Mouse (Mus musculus) testis, postnatal 14 days (tissue): ENCODE results near the gene Pacsin2.
"Not testable (repeated sequence)": the region's sequence is repeated elsewhere in the genome, so short reads cannot be mapped to it uniquely, and the experiment has no call there.

ENCODE experiments used
- DNase-seq: peaks from one replicate; pipeline ENCODE4 v3.0.0; 2021; ENCODE audit warnings: low spot score

The Pacsin2 gene

DNA sequence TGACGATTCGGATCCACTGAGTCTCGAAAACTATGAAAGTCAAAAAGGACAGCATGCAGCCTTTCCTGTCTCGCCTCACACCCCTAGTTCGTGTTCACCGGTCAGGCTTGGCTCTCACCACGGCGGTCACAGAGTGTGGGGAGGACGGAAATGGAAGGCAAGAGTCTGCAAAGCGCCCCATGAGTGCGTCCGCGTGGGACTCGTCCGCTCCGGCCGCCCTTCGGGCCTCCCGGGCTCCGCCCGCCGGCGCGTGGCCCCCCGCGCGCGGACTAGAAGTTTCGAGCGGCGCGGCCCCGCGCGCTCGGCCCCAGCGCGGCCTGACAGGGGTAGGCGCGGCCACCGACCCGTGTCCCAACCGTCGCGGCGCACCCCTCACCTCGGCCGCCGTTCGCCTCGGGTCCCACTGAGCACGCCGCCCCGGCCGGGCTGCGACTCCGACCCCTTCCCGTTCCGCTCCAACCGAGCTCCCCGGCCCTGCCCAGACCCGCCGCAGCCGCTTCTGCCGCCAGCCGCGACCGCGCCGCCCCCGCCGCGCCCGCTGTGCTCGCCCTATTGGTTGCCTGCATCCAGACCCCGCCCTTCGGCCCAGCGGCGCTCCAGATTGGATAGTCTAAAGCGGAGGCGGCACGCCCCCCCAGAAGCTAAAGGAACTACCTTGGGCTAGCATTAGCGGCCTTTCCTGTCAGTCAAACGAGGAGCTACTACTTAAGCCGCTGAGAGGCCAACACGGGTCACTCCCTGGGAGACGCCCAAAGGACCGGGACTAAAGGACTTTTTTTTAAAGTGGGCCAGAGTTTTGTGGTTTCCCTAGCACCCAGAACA is at the start of gene Pacsin2:
Pacsin2 (minus strand) TSS at position 524 of the 822 bp plus-strand sequence.
- DNase-seq = peak; percentile 99

DNA sequence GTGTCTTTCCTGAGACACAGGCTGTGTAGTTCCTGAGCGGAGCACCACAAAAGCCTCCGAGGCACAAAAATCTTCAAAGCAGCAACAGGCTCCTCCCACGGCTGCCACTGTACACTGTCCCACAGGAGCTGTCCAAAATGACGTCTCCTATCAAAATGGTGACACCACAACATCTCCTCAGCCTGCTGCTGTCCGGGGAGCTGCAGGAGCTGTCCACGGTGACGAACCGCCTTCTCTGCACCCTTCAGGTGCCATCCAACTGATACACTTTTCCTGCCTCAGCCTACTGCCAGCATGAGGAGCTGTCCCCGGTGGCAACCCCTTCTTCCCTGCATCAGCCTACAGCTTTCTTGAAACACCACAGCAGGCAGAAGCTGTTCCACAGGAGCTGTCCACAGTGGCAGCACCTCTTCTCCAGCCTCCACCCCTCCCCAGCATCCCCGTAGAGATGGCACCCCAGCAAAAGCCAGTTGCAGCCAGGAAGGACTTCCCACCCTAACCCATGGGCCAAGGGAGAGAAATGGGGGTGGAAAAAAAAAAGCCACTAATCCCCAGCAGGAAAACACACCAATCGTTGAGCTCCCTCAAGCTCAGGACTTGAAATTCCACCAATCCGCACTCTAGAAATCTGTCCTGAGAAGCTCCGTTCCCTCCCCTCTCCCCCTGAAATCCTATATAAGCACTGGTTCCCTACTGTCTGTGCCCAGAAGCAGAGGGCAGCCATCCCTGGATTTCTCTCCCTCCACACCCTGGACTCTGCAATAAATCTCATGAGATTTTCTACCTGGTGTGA is 48.3 kb upstream of the Pacsin2 start:
- peak; percentile 20 for DNase-seq

DNA sequence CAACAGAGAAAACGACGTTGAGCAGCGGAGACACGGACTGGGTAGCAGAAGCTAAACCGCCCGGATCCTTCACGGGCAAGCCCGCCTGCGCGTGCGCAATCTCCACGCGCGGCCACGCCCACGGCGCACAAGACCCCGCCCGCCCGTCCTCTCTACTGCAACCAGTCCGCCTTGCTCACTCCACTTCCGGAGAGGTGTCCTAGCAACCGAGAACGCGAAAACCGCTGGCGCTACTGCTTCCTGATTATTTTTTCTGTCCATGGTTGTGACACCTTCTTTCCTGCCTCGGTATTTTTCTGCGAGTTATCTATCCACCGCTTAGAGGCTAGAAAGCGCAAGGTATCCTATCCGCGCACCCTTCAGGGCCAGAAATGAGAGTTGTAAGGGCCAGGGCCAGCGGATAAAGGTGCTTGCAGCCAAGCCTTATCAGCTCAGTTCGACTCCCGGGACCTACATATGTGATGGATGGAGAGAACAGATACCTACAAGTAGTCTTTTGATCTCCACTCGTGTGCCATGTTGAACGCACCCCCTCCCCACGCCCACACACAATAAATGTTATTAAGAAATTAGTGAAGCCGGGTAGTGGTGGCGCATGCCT is 46.5 kb upstream of the Pacsin2 start, which contains the start of gene Ttll1:
Ttll1 (minus strand) TSS at position 89 of the 601 bp plus-strand sequence.
- DNase-seq = peak; percentile 91

DNA sequence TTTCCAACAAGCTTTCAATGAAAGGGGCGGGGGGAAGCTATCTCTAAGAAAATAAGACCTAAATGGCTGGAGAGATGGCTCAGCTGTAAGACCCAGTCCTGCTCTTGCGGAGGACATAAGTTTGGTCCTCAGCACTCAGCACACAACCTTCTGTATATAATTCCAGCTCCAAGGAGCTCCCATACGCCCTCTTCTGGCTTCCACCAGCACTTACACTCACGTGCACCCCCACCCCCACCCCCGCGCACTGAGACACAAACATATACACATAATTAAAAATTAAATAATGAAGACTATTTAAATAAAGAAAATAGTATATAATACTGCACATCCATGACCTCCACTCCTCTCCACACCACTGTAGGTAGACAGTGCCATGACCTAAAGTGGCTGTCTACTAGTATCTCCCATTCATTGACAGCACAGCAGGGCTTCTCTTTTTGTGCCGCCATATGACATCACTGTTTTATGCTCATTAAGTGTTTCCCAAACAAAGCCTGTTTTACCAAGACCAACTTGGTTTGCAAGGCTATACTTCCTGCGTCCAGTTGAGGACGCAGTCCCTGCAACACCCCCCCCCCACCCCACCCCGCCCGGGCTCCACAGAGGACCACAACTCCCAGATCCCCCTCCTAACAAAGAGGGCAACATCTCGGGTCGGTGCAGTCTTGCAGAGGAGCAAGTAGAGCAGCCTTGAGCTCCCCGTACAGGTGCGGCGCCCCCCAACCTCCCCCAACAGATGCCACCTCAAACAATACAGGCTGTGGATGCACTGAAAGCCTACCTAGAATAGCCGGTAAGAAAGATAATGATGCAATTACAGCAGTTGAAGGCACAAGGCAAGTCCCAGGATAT is 45.8 kb upstream of the Pacsin2 start:
- DNase-seq = no peak

DNA sequence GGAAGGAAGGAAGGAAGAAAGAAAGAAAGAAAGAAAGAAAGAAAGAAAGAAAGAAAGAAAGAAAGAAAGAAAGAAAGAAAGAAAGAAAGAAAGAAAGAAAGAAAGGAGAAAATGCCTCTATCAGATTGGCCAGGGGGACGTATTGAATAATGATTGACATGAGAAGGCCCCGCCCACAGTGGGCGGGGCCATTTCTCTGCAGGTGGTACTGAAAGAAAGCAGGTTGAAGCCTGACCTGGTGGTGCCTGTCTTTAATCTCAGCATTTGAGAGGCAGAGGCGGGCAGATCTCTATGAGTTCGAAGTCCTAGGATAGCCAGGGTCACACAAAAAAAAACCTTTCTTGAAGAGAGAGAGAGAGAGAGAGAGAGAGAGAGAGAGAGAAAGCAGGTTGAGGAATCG is 37.1 kb upstream of the Pacsin2 start:
- DNase-seq = not testable (repeated sequence)

DNA sequence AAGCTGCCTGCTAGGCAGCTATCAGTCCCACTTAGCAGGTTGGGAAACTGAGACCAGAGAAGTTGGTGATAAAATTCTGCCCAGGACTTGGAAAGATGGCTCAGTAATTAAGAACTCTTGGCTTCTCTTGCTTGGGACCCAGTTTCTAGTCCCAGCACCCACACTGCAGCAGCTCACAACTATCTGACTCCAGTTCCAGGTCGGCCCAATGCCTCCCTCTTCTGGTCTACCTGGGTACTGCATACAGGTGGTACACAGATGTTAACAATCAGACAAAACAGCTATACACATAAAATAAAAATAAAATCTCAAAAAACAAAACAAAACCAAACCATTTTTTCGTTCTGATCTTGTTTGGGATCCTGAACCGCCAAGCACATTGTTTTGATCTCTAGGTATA is 35.9 kb upstream of the Pacsin2 start:
- peak; percentile 33 for DNase-seq

DNA sequence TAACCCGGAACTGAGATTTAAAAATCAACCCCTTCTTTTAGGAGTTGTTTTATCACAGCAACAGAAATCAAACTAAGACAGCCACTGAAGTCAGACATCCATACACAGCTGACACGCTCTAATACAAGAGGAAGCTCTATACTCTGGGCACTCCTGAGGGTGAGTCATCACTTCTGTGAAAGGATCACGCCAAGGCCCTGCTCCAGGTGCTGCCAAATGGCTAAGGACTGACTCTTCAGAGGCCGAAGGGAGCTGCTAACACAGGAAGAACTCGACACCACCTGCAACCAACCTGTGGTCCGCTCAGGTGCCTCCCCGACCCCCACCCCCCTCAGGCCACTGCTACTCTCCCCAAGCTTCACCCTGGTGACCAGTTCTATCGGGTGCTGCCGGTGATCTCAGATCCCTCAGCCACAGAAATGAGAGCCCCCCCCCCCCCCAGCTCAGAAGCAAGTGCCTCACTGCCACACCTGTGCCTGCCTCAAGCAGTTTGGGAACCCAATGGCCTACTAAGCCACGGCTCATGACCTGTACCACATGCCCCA is 34.9 kb upstream of the Pacsin2 start:
- DNase-seq = no peak

DNA sequence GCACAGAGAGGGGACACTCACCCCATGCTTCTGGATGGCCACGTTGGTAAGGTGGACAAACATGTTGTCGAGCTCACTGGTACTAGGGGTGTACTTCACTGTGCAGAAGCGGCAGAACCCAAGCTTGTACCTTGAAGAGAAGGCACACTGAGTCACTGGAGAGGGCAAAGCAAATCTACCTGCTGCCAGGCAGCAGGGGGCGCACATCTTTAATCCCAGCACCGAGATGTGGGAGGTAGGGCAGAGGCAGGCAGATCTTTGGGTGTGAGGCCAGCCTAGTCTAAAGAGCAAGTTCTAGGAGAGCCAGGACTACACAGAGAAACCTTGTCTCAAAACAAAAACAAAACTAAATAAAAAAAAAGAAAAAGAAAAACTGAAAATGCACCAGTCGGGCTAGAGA is 32.9 kb upstream of the Pacsin2 start:
- no peak for DNase-seq

DNA sequence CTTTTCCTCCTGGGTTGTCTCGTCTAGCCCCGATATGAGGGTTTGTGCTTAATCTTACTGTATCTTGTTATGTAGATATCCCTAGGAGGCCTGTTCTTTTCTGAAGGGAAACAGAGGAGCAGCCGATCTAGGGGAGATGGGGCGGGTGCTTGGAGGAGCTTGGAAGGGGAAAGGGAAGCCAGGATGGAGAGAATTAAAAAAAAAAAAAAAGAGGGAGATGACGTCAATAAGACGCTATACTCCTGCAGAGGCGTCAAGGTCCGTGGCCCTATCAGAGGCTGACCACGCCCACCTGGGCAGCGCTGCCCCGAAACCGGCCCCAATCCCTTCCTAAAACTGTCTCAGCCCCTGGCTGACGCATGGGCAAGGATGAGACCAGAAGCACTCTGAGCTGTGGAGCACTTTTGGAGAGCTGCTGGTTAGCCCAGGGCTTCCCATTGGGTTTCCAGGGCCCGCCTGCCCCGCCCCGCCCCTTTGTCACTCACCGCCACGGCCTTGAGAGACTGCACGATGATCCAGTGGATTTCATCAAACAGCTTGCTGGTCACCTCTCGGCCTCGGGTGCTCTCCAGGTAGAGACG is 31.5 kb upstream of the Pacsin2 start:
- DNase-seq = peak; percentile 48

DNA sequence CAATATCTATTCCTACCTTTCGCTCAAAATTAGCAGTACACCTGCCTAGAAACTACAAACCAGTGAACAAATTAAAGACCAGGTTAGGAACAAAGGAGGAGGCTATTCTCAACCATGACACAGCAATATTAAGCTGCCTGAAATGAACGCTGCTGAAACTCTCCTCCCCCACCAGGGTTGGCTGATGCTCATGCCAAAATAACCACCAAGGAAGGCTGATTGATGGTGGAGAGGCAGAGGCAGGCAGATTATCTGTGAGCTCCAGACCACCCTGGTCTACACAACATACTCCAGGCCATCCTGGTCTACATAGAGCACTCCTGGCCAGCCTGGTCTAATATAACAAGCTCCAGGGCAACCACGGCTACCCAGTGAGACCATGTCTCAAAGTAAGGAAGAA is 30.8 kb upstream of the Pacsin2 start:
- DNase-seq = no peak

DNA sequence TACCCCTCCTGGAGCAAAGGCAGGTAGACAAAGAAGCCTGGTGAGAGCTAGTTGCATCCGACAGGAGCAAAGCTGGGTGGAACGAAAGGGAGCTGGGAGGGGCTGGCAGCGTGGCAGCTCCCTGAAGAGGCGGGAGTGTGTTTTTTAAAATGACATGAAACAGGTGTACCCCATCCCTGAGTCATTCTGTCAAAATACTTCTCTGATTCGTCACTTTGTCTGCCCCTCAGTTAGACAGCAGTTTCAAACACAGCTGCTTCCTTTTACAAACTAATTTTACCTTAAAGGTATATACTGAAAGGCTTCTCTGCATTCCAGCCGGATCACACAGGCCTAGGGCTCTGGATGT is 30.1 kb upstream of the Pacsin2 start:
- DNase-seq = no peak

DNA sequence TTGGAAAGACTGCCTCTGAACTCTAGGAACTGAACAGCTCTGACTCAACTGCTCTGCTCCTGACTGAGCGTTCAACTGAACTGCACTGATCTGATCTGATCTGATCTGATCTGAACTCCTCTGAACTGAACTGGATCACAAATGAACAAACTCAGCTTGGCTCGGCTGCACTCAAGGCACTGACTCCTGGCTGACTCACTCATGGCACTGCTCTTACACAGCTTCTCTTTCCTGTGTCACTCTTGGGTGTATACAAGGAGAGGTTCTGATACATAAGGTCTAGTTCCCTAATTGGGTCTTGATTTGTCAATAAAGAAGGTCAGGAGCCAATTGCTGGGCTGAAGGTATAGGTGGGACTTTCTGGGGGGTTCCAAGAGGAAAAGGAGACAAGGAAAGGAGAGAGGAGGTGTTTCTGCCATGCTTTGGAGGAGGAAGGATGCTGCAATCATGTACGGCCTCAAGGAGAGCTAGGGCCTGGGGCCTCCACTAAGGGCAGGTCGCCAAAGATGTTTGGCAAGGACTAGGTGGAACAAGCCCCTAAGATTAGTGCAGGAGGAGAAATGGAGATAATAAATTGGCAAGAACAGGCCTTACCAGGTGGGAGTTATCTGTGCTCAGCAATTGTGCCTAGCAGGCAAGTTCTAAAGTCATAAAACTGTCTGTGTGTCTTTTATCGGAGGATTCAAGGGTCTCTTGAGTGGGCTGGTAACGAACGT is 29.6 kb upstream of the Pacsin2 start:
- no peak for DNase-seq

DNA sequence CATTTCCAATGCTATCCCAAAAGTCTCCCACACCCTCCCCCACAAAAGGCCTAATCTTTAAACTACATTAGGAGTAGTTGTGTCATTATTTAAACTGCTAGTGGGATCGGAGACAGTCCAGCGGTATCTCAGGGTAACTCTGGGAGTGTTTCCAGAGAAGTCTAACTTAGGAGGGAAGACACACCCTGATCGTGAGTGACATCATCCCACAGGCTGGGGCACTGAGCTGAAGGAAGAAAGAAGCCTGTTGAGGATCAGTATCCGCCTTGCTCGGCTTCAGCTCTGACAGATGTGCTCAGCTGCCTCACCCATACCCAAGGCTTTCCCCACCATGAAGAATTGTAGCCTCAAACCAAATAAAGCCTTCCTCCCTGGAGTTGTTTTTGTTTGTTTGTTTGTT is 27.5 kb upstream of the Pacsin2 start:
- no peak for DNase-seq

DNA sequence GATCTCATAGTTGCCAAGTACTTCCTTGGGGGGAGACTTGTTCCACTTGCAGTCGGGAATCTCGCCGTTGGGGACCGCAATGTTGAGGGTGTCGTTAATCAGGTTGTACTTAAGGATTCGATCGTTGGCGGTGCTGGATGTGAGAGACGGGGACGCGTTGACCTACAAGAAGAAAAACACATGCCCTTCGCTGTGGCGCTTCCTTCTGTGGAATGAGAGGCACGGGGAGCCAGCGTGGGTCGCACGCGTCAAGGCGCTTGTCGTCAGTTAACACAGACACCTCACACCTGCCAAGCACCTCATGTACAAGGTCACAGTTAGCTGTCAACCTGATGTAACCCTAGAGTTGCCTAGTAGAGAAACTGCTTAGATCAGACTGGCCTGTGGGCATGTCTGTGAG is 25.1 kb upstream of the Pacsin2 start:
- DNase-seq = no peak

DNA sequence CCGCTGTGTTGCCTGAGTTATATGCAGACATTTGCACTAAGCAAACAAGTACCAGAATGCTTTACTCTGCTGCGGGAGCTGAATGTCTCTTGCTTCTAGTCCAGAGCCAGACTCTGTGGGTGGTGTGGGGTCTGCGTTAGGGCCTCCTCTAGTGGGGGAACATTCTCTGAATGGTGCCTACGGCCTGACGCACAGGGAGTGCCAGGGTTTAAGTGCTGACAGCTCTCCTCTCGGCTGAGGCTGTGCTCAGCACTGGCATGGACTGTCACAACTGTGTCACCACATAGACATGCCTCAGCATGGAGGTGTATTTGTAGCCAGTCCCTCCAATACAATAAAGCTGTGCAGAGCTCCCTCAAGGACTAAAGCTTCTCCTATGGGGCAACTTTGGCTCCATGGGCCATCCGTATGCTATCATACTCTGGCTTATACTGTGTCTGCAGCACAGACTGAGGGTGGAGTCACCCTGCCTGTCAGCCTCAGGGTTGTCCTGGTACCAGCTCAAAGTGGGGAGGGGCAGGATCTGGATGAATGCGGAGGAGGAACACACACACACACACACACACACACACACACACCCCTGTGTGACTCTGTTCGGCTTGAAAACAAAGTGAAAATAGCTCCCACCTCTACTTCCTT is 23.2 kb upstream of the Pacsin2 start:
- DNase-seq = no peak

DNA sequence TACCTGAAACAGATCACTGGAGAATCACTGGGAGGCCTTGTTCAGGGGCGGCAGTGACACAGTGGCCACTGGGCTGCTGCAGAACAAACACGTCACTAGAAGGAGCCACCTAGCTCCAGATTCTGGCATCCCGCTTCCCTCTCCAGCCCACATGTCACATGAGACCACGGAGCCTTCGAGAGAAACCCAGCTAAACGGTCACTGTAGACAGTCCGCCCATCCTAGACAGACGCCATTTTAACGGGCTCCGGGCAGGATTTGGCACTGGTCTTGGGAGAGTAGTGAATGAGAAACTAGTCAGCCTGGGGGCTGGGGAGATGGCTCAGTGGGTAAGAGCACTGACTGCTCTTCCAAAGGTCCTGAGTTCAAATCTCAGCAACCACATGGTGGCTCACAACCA is 19.9 kb upstream of the Pacsin2 start:
- no peak for DNase-seq

DNA sequence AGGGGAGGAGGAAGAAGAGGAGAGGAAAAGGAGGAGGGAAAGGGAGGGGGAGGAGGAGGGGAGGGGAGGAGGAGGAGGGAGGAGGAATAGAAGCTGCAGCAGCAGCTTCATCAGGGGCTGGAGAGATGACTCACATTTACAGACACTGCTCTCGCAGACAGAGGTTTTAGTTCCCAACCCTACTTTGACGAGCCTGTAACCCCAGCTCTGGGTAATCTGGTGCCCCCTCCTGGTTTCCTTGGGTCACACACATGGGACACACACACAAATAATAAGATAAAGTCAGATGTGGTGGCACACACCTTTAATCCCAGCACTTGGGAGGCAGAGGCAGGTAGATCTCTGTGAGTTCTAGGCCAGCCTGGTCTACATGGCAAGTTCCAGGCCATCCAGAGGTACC is 19.1 kb upstream of the Pacsin2 start:
- no peak for DNase-seq

DNA sequence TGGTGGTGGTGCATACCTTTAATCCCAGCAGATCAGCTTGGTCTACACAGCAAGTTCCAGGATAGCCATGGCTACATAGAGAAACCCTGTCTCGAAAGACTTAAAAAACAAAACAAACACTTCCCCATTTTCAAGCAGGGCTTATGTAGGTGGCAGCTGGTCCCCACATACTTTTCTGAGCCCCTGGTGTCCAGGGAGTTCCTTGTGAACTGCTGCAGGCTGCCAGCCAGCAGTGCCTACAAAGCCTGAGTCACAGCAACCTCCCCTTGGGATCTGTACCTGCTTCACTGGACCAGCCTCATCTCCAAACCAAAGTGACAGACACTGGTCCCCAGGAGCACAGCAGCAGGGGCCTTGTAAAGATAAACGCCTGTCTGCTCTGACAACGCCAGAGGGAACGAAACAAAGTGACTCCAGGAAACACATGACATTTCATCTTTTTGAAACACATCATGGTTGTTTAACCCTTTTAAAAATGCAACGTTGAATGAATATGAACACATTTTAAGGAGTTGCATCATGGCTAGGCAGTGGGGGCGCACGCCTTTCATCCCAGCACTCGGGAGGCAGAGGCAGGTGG is 18.3 kb upstream of the Pacsin2 start:
- DNase-seq = no peak

DNA sequence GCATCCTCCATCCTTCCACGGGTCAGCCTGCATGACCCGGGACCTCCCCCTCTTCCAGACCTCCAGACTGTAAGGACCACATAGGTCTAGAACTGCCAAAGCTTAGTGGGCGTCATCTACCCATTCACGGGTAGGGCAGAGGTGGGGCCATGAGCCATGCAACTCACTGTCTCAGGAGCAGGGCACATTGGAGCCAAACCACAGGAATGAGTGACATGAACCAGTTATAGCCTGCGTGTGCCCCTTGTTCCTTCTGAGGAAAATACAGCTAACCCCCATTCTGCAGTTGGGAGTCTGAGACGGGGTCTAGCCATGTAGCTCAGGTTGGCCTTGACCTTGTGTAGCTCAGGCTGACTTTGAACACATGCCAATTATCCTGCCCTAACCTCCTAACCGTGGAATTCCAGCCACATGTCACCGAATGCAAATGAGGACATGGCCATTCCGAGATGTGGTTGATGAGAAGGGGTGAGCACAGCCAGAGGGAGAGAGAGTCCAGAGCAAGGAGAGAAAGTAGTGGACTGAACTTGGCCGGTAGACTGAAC is 16.9 kb upstream of the Pacsin2 start:
- no peak for DNase-seq

DNA sequence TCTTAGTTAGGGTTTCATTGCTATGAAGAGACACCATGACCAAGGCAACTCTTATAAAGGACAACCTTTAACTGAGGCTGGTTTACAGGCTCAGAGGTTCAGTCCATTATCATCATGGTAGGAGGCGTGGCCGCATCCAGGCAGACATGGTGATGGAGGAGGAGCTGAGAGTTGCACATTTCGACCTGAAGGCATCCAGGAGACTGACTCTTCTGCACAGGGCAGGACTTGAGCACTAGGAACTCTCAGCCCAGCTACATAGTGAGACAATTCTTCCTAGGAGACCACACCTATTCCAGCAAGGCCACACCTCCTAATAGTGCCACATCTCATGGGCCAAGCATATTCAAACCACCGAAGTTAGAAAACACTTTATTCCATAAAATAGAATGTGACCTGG is 15.4 kb upstream of the Pacsin2 start:
- no peak for DNase-seq
